Mouse (Mus musculus) retina, postnatal 1 day (tissue): ENCODE results near the gene Irak3.
"Not testable (repeated sequence)": the region's sequence is repeated elsewhere in the genome, so short reads cannot be mapped to it uniquely, and the experiment has no call there.

Experiments
- DNase-seq: peaks from one replicate; pipeline ENCODE4 v3.0.0-alpha.2; 2012

The Irak3 gene

DNA sequence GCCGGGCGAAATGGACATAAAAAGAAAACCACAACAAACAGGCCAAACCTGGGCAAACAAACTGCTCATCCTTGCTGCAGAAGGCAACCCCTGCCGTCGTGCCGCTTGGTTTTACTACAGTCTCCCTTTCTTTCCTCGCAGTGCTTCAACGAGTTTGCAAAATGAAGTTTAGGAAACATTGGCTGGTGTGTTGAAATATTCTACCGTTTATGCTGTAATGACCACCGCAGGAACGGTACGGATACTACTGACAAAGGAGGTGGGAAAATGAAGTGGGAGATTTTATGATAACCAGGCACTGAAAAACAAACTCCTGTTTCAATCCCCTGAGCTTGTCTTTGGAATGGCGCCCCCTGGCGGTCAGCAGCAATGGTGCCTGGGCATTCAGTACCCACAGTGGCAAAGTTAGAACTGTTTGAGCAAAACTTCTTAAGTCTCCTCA is at the start of gene Irak3:
Gene Irak3 (minus strand): TSS at position 170 of the 442 bp plus-strand sequence.
- DNase-seq: peak; percentile 83

DNA sequence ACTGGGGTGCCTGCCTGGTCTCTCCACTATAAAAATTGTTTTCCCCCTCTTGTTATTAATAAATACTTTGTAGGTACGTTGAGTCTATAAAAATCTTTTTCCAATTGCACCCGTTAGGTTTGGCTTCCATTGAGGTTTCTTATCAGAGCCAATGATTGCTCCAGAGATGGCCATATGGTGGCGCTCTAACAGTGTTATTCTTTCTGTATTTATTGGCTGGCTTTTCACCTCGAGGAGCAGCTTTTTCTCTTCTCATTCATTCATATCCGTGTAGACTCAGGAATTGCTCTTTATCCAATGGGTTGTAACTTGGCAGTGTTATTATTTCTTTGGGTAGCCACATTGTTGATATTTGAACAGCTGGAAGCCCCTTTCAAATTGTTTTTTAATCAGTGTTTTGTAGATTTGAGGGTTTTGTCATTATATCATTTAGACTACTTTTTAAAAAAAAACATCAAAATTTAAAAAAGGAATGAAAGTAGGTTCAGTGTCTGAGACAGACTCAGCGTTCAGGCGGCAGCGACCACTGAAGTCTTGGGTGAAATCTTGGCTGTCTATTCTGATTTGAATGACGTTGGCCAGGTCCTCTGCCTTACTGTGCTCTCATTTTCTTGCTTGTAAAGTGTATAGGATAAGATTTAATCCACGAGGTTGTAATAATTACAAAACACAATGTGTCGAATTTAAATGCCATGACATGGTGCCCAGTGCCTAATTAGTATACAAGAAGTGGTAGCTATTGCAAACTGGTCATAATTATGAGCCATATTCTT is 49.2 kb upstream of the Irak3 start:
- no peak for DNase-seq

DNA sequence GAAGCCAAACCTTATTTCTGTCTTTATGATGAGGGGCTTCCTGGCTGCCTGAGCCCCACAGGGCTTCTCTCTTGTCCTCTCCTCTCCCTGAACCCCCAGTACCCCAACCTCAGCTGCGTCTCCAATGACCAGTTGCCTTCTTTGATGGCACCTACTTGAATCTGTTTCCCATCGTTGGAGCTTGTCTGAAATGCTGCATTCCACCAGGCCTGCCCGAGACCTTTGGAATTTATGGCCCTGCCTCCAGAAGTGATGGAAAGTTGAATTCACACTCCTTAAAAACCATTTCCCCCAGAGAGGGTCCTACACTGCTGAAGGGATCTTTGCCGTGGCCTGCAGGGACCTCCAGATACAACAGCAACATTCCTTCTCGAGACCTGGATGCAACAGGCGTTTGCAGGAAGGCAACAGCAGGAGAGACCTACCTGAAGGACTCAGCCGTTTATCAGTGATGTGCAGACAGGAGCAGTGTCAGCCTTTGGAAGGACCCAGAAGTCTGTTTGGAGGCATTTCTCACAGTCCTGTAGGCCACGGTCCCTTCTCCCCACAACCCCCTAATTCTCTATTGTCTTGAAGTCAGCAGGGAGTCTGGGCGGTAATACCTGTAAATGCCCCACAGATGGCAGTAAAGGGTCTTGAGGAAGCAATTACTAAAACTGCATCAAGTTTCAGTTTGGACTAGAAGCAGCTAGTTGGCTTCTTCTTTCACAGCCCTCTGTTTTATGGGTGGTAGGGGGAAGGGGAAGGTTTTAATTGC is 45.2 kb upstream of the Irak3 start:
- peak; percentile 88 for DNase-seq

DNA sequence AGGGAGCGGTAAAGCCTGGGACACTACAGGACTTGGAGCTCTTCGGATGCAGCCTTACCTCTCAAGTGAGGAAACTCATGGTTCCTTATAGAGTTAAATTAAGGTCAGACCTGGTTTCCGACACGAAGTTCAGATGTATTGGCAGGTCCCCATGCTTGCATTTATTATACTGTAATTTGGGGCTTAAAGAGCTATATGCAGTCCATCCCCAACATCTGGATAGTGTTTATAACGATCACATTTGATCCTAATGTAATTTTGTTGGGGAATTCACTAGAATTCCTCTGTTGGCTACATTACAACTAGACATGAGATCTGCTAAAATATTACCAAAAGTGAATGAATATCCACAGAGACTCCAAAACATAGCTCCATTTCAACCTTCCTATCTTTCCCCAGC is 43.8 kb upstream of the Irak3 start:
- DNase-seq: no peak

DNA sequence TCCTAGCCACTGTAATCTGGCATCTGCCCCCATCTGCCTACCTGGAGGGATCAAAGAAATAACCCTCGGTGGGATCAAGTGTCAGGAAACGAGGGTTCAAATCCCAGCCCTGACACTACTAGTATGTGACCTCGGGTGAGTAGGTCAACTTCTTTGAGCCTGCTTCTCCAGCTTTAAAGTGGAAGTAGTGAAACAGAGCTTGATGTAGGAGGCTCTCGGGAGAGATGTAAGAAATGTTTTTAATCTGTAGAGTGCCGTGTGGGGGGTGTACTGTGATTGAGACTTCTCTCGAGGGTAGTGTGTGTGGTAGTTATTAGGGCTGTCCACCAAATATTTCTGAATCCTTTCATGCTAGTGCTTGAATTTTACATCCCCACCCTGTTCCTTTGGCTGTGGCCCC is 40.5 kb upstream of the Irak3 start:
- no peak for DNase-seq

DNA sequence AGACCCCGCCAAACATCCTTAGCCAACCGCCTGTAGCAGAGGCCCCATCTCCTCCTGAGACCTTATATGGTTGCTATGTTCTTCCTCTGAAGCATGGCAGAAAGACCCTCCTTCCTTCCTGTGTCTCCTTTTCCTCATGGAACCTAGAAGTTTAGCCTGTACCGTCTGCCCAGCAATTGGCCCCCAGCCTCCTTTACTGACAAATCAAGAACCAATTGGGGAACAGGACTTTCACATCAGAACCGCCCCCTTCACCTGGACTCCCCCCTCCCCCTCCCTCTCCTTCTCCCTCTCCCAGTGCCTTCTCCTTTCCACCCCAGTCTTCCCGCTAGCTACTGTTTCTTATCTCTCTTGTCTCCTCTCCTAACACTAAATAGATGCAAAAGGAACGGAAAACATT is 37.5 kb upstream of the Irak3 start:
- DNase-seq: no peak

DNA sequence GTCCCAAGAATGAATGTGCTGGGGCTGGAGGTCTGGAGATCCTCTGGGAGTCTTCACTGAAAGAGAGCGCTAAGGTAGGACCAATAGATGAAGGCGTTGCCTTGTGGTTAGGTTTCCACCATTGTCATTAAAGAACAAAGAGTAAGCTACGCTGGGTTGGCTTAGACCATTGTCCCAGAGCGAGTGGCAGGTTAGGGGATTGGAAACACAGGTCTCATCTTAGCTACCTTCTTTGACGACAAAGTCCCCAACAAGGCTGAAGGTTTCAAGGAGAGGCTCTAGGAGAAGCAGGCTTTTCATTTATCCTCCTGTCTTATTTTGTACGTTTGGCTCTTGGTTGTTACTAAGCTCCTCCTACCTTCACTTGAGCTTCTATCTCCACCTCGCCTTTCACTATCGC is 36.3 kb upstream of the Irak3 start:
- DNase-seq: no peak

DNA sequence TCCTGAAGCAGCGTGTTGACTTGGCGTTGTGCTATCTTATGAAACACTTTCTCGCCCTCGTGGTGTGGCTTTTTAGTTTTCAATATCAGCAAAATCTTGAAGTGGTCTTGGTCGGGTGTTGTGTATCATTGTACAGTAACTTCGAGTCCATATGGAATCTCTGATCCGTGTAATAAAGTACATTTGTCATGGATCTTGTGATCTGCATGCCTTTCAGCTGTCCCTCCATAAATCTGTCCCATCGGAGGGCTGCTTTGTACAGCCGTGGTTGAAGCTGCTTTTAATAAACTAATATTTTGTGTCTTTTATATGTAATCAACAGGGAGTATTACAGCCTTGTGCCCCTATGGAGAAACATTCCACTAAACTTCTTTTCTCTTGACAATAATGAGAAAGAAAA is 34.9 kb upstream of the Irak3 start:
- DNase-seq: no peak

DNA sequence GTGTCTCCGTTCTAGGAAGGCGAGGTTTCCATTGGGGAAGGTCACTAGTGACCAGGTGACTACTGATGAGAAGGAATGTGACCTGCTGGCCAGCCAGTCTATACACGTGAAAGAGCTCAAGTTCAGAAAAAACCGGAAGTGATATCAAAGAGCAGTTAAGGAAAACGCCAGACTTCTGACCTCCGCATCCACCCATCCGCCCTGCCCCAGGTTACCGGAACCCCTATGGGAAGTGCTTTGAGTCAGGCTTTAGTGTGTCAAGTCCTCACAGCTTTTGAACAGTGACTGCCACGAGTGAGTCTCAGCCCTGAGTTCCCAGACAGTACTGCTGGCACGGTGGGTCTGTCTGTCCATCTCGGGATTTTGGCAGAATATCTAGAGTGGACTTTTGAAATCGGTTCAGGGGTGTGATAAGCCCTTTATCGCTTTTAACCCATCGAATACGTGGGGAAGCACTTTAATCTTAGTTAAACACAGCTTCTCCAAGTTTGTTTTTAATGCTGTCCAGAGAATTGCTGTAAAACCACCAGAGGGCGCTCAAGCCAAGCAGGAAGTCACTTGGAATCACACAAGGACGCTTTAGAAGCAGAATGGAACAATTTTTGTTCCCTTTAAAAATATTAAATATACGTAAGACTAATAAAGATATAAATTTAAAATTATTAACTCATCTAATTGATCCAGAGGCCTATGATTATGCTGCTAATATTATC is 31.9 kb upstream of the Irak3 start:
- peak; percentile 74 for DNase-seq

DNA sequence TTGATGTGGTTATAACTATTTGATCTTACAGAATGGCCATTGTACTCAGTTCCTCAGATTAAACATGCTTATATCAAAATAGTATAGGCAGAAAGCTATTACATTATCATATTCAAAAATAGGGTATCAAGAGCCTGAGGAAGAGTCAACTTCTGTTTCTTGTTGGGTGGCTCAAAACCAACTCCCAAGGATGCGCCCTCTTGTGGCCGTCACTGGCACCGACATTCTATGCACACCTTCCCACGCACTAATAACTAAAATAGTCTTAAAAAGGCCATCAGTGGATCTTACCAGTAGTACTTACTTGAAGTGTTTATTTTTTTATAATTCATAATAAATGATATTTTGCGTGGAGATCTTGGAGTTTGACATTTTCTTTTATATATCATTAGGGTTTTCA is 29.8 kb upstream of the Irak3 start:
- peak; percentile 58 for DNase-seq

DNA sequence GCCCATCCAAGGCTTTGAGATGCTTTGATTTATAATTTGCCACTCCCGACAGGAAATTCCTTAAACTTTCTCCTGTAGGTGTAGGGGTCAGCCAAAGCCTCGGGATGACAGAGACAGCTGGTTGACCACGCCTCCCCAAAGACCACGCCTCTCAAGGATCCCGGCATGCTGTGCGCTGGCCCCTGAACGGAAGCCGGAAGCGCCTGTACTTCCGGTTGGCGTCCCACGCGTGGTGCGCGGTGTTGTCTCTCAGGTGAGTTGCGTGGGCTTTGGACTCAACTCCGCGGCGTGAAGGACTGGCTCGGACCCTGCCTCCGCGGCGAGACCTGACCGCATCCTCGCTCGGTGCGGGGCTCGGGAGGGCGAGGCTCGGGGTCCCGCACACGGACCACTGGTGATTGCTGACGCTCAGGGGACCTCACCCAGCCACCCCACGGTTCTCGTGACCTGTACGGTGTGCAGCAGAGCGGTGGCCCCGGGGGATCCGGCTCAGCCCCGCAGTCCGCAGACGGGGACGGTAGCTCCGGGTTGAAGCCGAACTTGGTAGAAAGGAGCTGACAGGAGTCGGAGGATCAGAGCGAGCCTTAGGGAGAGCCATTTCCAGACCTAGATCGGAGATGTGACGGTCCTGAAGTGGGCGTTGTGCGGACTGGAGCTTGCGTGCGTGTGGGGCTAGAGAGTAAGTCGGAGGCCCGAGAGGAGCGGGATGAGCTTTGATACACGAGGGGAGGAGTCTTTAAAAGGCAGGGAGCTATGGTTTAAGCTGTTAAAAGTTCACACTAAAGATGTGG is 25.1 kb upstream of the Irak3 start, which contains the start of gene Llph:
Gene Llph (plus strand): TSS at position 200 of the 791 bp plus-strand sequence.
- peak; percentile 91 for DNase-seq

DNA sequence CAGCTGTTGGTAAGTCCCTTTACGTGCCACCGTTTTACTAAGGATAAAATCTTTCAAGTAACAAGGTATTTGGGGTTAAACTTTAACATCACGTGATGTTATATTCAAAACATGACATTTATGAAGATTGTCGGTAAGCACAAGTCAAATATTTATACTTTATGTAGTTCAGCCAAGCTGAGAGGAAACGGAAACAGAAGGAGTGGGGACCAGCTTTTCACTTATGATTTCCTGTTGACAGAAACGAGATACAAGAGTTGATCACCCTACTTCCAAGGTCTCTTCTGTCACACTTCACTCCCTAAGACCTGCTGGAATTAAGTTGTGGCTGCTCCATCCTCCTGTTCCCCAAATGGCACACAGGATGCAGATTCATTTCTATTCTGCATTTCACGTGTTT is 18.8 kb upstream of the Irak3 start:
- no peak for DNase-seq

DNA sequence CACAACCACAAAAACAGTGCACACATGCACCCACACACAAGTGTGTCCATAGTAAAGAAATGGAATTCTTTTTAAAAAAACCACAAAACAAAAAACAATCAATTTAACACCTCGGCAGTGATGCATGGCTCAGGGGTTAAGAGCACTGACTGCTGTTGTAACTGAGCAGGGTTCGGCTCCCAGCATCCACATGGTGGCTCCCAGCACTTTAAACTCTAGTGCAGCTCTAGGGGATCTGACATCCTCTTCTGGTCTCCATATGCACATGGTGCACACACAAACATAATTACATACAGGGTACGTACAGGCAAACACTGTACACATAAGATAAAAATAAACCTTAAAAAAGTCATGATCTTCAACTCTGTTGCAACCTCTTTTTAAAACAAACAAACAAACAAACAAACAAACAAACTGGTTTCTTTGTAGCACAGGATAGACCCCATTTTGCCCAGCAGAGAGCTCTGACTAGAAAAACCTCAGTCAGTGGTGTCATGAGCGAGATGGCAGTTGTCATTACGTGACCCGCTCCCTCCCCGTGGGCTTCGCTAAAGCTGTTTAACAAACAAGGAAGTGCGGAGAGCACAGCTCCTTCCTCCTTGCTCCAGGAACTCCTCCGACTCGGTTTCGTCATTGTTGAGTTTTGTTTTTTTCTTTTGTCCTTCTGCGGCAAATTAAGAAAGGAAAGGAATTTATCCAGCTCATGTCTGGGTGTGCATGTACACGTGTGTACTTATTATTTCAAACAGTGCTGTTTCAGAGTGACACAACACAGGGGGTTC is 17.8 kb upstream of the Irak3 start:
- DNase-seq: no peak

DNA sequence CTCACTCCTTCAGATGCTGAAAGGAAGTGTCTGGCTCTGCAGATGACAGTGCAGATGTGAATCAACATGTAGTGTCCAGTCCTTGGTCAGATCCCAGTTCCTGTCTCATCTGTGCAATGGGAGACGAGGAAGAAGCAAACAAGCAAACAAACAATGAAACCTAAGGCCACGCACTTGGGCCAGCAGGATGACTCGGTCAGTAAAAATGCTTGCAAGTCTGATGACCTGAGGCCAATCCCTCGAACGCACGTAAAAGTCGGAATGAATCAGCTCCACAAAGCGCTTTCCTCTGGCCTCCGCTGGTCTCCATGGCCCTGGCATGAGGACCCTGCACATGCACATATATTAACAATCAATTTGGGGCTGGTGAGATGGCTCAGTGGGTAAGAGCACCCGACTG is 17.1 kb upstream of the Irak3 start:
- DNase-seq: no peak

DNA sequence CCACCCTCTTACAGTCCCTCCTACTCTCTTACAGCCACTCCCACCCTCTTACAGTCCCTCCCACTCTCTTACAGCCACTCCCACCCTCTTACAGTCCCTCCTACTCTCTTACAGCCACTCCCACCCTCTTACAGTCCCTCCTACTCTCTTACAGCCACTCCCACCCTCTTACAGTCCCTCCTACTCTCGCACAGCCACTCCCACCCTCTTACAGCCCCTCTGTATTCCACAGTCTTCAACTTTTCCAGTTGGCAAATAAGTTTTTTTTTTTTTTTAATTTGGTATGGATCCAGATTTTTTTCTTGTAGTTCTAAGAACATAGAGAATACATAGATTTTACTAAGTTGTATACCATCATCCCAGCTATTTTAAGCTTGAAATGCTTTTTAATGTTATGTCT is 15.2 kb upstream of the Irak3 start:
- DNase-seq: not testable (repeated sequence)

DNA sequence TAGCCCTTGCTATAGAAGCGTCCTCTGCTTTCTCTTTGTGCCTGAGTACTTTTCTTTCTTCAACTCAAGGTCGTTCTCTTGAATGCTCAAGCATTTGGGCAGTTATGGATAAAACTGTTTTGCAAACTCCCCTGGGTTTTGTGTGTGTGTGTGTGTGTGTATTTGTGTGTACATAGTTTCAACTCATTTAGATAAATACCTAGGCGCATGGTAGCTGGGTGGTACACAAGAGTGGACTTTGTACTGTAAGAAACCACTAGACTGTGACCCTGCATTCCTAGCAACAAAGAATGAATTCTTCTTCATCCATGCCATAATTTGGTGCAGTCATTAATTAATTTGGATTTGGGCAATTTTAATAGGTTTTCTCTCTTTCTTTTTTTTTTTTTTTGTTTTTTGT is 8.2 kb upstream of the Irak3 start:
- DNase-seq: no peak

DNA sequence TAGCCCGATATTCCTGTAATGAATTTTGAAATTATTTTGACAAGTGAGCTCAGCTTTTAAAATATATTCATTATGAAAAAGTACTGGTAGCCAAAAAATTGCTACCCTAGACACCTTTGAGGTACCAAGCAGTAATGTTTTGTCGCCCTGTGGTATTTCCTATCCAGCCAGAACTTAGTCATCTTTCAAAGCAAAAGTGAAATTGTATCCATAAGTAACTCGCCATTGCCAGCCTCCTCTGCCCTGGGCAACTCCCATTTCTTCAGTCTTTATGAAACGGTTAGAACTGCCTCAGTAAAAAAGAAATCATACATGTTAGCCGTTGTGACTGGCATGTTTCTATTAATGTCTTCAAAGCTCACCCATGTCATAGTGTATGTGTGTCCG is 7.6 kb upstream of the Irak3 start:
- no peak for DNase-seq

DNA sequence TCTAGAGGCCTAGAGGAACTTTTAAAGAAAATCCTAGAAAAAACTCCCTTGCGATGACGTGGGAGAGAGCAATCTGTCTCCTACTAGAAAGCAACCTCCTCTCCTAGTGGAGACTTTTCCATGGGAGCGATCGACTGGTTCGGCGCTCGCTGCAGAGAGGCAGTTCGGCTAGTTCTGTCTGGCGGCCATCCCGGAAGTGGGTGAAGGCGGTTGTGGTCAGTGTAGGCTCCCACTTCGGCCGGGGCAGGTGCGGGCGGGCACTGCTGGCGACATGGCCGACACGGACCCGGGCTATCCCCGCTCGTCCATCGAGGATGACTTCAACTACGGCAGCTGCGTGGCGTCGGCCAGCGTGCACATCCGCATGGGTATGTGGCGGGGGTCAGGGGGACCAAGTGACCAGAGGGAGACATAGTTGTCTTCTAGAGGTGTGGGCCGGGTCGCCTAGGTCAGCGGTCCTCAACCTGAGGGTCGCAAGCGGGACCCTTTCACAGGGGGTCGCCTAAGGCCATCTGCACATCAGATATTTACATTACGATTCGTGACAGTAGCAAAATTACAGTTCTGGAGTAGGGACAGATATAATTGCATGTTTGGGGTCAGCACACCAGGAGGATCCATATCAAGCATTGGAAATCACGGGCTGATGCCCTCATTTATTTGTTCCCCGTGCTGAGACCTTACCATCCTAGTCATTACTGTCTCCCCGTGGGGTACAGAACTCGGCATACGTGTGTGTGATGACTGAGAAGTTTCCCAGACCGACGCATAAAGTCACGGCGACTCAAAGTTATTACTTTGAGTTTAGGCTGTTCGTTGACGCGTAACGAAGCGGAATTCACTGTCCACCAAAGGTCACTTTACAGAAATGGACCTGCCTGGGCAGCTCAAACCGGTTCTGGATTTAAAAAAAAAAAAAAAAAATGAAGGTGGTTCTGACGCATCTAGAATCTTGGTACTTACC is 6.9 kb upstream of the Irak3 start:
- DNase-seq: peak; percentile 94

DNA sequence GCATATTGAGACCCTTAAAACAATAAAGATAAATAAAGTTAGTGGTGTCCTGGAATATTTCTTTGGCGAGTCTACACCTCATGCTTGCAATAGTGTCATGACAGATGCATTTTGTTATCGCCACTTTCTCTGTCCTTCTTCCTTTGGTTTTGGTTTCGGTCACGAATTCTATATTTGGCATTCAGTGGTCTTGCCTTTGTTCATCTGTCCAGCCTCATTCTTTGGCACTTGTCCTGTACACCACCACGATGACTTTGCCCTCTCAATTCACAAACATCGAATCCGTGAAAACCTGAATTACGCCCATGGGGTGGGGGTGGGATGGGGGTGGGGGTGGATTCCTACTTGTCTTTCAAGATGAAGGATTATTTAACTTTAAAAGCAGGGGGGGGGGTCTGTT is 6.1 kb upstream of the Irak3 start:
- DNase-seq: no peak

DNA sequence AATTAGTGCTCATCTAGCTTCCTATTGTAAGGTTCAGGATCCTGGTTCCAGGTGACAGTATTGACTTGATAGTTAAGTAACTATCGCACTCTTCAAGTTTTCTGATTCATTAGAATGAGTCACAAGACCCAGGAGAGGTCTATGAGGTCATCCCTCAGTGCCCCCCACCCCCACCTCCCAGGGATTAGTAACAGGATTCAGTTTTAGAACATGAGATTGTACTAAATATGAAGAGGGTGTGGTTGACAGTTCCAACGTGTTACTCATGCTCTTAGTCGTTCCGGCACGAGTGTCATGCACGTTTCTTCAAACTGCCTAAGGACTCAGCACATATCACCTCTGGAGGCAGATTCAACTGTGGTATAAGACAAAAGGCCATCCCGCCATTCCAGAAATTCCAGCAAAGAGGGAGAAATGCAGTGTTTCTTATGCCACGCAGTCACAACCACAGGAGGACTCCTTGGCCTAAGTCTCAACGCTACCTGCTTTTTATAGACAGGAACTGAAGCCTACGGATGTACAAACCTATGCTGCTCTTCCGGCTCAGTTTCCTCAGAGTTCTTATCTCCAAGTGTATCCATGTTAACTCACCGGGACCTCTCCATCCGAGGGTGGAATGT is 2.8 kb upstream of the Irak3 start:
- DNase-seq: no peak
